Mouse (Mus musculus) spleen, postnatal 14 days (tissue): ENCODE results near the gene Zc3h12c.

Experiments used
- DNase-seq, 2 experiments: peaks; one replicate each; pipeline ENCODE4 v3.0.0; 2021 to 2022; ENCODE audit warnings: low spot score in 2 of 2

The Zc3h12c gene

GRCm38 (mm10) chr9:52167863-52168685 lies at the start of gene Zc3h12c:
Gene Zc3h12c, minus strand, starts transcription at chr9:52168572.
- DNase-seq: peak; percentile 9 to 21

GRCm38 (mm10) chr9:52217636-52218035 lies 49.3 kb upstream of the Zc3h12c start:
- no peak for DNase-seq

GRCm38 (mm10) chr9:52215291-52215690 lies 46.9 kb upstream of the Zc3h12c start:
- no peak for DNase-seq

- no peak for DNase-seq
Observed at GRCm38 (mm10) chr9:52212416-52212815, 44.0 kb upstream of the Zc3h12c start.

GRCm38 (mm10) chr9:52208510-52209030 lies 40.2 kb upstream of the Zc3h12c start:
- DNase-seq: no peak

- DNase-seq: no peak
Observed at GRCm38 (mm10) chr9:52203189-52203588, 34.8 kb upstream of the Zc3h12c start.

- no peak for DNase-seq
Observed at GRCm38 (mm10) chr9:52200271-52200670, 31.9 kb upstream of the Zc3h12c start.

GRCm38 (mm10) chr9:52195853-52196252 lies 27.5 kb upstream of the Zc3h12c start:
- DNase-seq: no peak

- DNase-seq: no peak
Observed at GRCm38 (mm10) chr9:52193851-52194250, 25.5 kb upstream of the Zc3h12c start.

- no peak for DNase-seq
Observed at GRCm38 (mm10) chr9:52190907-52191306, 22.5 kb upstream of the Zc3h12c start.

- DNase-seq: no peak
Observed at GRCm38 (mm10) chr9:52188106-52188505, 19.7 kb upstream of the Zc3h12c start.

- no peak for DNase-seq
Observed at GRCm38 (mm10) chr9:52186296-52186941, 18.0 kb upstream of the Zc3h12c start.

GRCm38 (mm10) chr9:52181419-52181818 lies 13.0 kb upstream of the Zc3h12c start:
- no peak for DNase-seq

- DNase-seq: no peak
Observed at GRCm38 (mm10) chr9:52180851-52181250, 12.5 kb upstream of the Zc3h12c start.

GRCm38 (mm10) chr9:52175257-52175859 lies 7.0 kb upstream of the Zc3h12c start:
- DNase-seq: no peak

- DNase-seq: no peak
Observed at GRCm38 (mm10) chr9:52174671-52175111, 6.3 kb upstream of the Zc3h12c start.

- DNase-seq: no peak
Observed at GRCm38 (mm10) chr9:52173937-52174336, 5.6 kb upstream of the Zc3h12c start.

- DNase-seq: no peak
Observed at GRCm38 (mm10) chr9:52172550-52172949, 4.2 kb upstream of the Zc3h12c start.

GRCm38 (mm10) chr9:52170671-52171070 lies 2.3 kb upstream of the Zc3h12c start:
- no peak for DNase-seq

- DNase-seq: no peak
Observed at GRCm38 (mm10) chr9:52170131-52170530, 1.8 kb upstream of the Zc3h12c start.

GRCm38 (mm10) chr9:52168686-52169270 lies 406 bp upstream of the Zc3h12c start:
- peak; percentile 19 to 39 for DNase-seq

- DNase-seq: no peak
Observed at GRCm38 (mm10) chr9:52167506-52167862, 888 bp downstream of the Zc3h12c start.
